Mouse (Mus musculus): ENCODE data around the gene Abhd4. TPM values are rescaled to one million over a fixed set of nuclear protein-coding genes. Genes with fewer than 3 reads are reported as not detected.

Abhd4 gene
- polyA plus RNA-seq, 1 experiment: 75.8 TPM

GRCm38 (mm10) chr14:54208741-54209140 is 45.2 kb upstream of the Abhd4 start:
- Histone ChIP-seq H3K27ac (ENCODE audit: insufficient read depth, low read depth, low read length) (no peak overlapping the region), H3K4me3 (ENCODE audit: insufficient read depth, low read depth, low read length) (no peak overlapping the region), H3K36me3 (ENCODE audit: control insufficient read depth, insufficient read depth, low read length) (no peaks in the 10 kb centered on the region), H3K27me3 (replicated peaks; ENCODE audit: control insufficient read depth, insufficient read depth, low read length) (no peaks in the 10 kb centered on the region), H3K4me1 (ENCODE audit: control insufficient read depth, insufficient read depth, low read length) (peaks cover 2% of the 10 kb centered on the region; the same call in 1 of the 2 replicates)
- TF ChIP-seq POLR2A (IDR thresholded peaks at IDR 0.05; ENCODE audit: low read depth, low read length) (no peak), CTCF (conservative IDR thresholded peaks at IDR 0.05; ENCODE audit: insufficient read depth, insufficient read length, low read depth, low read length) (no peak)
- no peak for DNase-seq
- WGBS: 86% methylated on average over 6 of the region's 6 CpGs

- H3K36me3 ChIP-seq (ENCODE audit: control insufficient read depth, insufficient read depth, low read length): no peaks in the 10 kb centered on the region
- H3K4me3 ChIP-seq (ENCODE audit: insufficient read depth, low read depth, low read length): no peak overlapping the region
- TF ChIP-seq POLR2A (IDR thresholded peaks at IDR 0.05; ENCODE audit: low read depth, low read length) (no peak), CTCF (conservative IDR thresholded peaks at IDR 0.05; ENCODE audit: insufficient read depth, insufficient read length, low read depth, low read length) (no peak)
- H3K4me1 ChIP-seq (ENCODE audit: control insufficient read depth, insufficient read depth, low read length): peaks cover 5% of the 10 kb centered on the region
- H3K27me3 ChIP-seq (replicated peaks; ENCODE audit: control insufficient read depth, insufficient read depth, low read length): no peaks in the 10 kb centered on the region
- WGBS: 76% methylated on average over 5 of the region's 5 CpGs
- no peak overlapping the region for H3K27ac ChIP-seq (ENCODE audit: insufficient read depth, low read depth, low read length)
- DNase-seq: no peak
These were observed 44.1 kb upstream of the Abhd4 start for GRCm38 (mm10) chr14:54209932-54210331.

DNA sequence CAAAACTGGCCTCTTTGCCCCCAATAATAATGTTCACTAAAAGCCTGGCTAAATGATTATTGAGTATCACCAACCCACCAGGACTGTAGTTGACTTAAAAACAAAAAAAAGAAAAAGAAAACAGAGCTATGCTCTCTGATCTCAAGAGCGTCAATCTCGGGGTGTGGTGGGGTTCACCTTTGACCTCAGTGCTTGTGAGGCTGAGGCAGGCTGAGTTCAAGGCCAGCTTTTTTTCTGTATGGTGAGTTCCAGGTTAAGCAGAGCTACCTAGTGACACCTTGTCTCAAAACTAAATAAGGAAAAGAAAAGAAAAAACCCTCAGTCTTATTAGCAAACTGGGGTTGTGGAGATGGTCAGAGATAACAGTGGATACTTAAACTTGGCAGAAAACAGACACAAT is 43.6 kb upstream of the Abhd4 start:
- TF ChIP-seq CTCF (conservative IDR thresholded peaks at IDR 0.05; ENCODE audit: insufficient read depth, insufficient read length, low read depth, low read length) (no peak), POLR2A (IDR thresholded peaks at IDR 0.05; ENCODE audit: low read depth, low read length) (no peak)
- WGBS: 92% methylated on average over 2 of the region's 2 CpGs
- Histone ChIP-seq H3K36me3 (ENCODE audit: control insufficient read depth, insufficient read depth, low read length) (no peaks in the 10 kb centered on the region), H3K27me3 (replicated peaks; ENCODE audit: control insufficient read depth, insufficient read depth, low read length) (no peaks in the 10 kb centered on the region), H3K27ac (ENCODE audit: insufficient read depth, low read depth, low read length) (no peak overlapping the region), H3K4me1 (ENCODE audit: control insufficient read depth, insufficient read depth, low read length) (peaks cover 6% of the 10 kb centered on the region), H3K4me3 (ENCODE audit: insufficient read depth, low read depth, low read length) (no peak overlapping the region)
- no peak for DNase-seq

- no peak overlapping the region for H3K4me3 ChIP-seq (ENCODE audit: insufficient read depth, low read depth, low read length)
- WGBS: 96% methylated on average over 8 of the region's 8 CpGs
- no peak for TF ChIP-seq CTCF (conservative IDR thresholded peaks at IDR 0.05; ENCODE audit: insufficient read depth, insufficient read length, low read depth, low read length)
- no peak for TF ChIP-seq POLR2A (IDR thresholded peaks at IDR 0.05; ENCODE audit: low read depth, low read length)
- H3K27ac ChIP-seq (ENCODE audit: insufficient read depth, low read depth, low read length): no peak overlapping the region
- no peaks in the 10 kb centered on the region for H3K27me3 ChIP-seq (replicated peaks; ENCODE audit: control insufficient read depth, insufficient read depth, low read length)
- no peaks in the 10 kb centered on the region for H3K36me3 ChIP-seq (ENCODE audit: control insufficient read depth, insufficient read depth, low read length)
- H3K4me1 ChIP-seq (ENCODE audit: control insufficient read depth, insufficient read depth, low read length): peaks cover 10% of the 10 kb centered on the region
- no peak for DNase-seq
These were observed 42.8 kb upstream of the Abhd4 start for GRCm38 (mm10) chr14:54211199-54211598.

DNA sequence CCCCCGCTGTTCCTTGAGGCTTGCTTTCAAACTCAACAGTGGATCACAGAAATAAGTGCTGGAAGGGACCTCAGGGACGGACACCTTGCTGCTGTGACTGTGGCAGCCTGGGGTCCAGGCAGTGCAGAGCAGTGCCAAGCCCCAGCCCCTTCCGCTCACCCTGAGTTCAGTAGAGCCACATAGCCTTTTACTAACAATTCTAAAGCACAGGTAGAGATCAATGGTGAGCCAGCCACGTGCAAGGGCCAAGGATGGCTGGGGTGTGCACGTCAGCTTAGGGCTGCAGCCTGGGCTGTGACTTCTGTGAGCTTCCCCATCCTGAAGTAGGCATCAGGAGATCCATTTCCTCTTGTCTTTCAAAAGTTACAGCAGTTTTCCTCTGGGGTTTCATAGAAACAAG is 42.2 kb upstream of the Abhd4 start:
- H3K27me3 ChIP-seq (replicated peaks; ENCODE audit: control insufficient read depth, insufficient read depth, low read length): no peaks in the 10 kb centered on the region
- H3K4me3 ChIP-seq (ENCODE audit: insufficient read depth, low read depth, low read length): no peak overlapping the region
- WGBS: 94% methylated on average over 5 of the region's 5 CpGs
- H3K36me3 ChIP-seq (ENCODE audit: control insufficient read depth, insufficient read depth, low read length): no peaks in the 10 kb centered on the region
- no peak overlapping the region for H3K27ac ChIP-seq (ENCODE audit: insufficient read depth, low read depth, low read length)
- no peak for DNase-seq
- peaks cover 8% of the 10 kb centered on the region for H3K4me1 ChIP-seq (ENCODE audit: control insufficient read depth, insufficient read depth, low read length)
- TF ChIP-seq CTCF (conservative IDR thresholded peaks at IDR 0.05; ENCODE audit: insufficient read depth, insufficient read length, low read depth, low read length) (no peak), POLR2A (IDR thresholded peaks at IDR 0.05; ENCODE audit: low read depth, low read length) (no peak)

DNA sequence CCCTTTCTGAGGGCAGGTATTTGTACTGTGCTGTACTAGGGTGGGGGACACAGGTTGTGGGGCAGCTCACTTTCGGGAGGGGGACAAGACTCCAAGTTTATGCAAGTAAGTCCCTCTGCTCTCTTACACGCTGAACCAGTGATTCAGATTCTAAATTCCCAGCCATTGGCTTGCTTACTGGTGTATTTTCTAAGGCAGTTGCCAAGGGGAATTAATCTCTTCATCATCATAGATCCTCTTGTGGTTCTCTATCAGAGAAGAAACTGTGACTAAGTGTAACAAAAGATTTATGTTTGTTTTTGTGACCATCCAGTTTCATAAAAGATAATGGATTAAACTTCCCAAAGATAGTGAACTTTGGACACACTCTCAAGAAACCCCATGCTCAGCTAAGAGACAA is 40.3 kb upstream of the Abhd4 start:
- Histone ChIP-seq H3K27me3 (replicated peaks; ENCODE audit: control insufficient read depth, insufficient read depth, low read length) (no peaks in the 10 kb centered on the region), H3K27ac (ENCODE audit: insufficient read depth, low read depth, low read length) (no peak overlapping the region), H3K4me1 (ENCODE audit: control insufficient read depth, insufficient read depth, low read length) (peaks cover 8% of the 10 kb centered on the region; the same call in 1 of the 2 replicates), H3K36me3 (ENCODE audit: control insufficient read depth, insufficient read depth, low read length) (no peaks in the 10 kb centered on the region), H3K4me3 (ENCODE audit: insufficient read depth, low read depth, low read length) (no peak overlapping the region)
- TF ChIP-seq CTCF (conservative IDR thresholded peaks at IDR 0.05; ENCODE audit: insufficient read depth, insufficient read length, low read depth, low read length): no peak
- no peak for TF ChIP-seq POLR2A (IDR thresholded peaks at IDR 0.05; ENCODE audit: low read depth, low read length)
- DNase-seq: peak; percentile 29
- WGBS: 74% methylated on average over 2 of the region's 2 CpGs

DNA sequence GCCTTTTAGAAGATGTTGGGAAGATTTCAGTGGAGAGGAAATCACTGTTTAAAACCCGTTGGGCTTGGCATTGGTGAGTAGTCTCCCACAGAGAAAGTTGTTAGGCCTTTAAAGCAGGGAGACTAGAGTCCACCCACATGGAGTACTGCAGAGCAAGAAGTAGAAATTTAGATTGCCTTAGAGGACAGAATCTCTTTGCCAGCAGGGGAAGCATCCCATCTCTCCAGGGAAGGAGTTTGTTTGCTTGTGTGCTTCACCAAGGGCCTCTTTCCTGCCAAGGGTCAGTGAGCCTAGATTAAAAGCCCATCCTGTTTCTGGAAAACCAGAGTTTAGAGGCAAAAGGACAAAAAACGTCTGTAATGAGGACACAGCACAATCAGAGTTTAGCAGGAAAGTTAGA is 39.5 kb upstream of the Abhd4 start:
- H3K27ac ChIP-seq (ENCODE audit: insufficient read depth, low read depth, low read length): peak overlapping the region; percentile 54; the same call in 1 of the 2 replicates
- no peaks in the 10 kb centered on the region for H3K36me3 ChIP-seq (ENCODE audit: control insufficient read depth, insufficient read depth, low read length)
- H3K27me3 ChIP-seq (replicated peaks; ENCODE audit: control insufficient read depth, insufficient read depth, low read length): no peaks in the 10 kb centered on the region
- TF ChIP-seq POLR2A (IDR thresholded peaks at IDR 0.05; ENCODE audit: low read depth, low read length): no peak
- TF ChIP-seq CTCF (conservative IDR thresholded peaks at IDR 0.05; ENCODE audit: insufficient read depth, insufficient read length, low read depth, low read length): no peak
- 46% methylated on average over 2 of the region's 2 CpGs for WGBS
- DNase-seq: peak; percentile 29
- H3K4me3 ChIP-seq (ENCODE audit: insufficient read depth, low read depth, low read length): no peak overlapping the region
- peaks cover 8% of the 10 kb centered on the region; the same call in 1 of the 2 replicates for H3K4me1 ChIP-seq (ENCODE audit: control insufficient read depth, insufficient read depth, low read length)
